Mouse (Mus musculus) activated CD4-positive, CD25-positive, alpha-beta regulatory T cell, adult 4 months (primary cell): ENCODE measurements around the gene Pou6f1. TPM values are rescaled to one million over a fixed set of nuclear protein-coding genes. Genes with fewer than 3 reads are reported as not detected.
"Not testable (repeated sequence)": the region's sequence is repeated elsewhere in the genome, so short reads cannot be mapped to it uniquely, and the experiment has no call there.

Source experiments
- ATAC-seq: one replicate; pipeline ENCODE4 v1.8.0; 2017
- polyA plus RNA-seq, 2 experiments: library from polyadenylated mRNA; unstranded; fragments of 100-300 nt; shearing (Covaris generic); gene quantifications; one replicate each; pipeline ENCODE4 v1.2.1; 2017

Pou6f1 gene
- polyA plus RNA-seq, 2 experiments from 2014 or later: 7.5 to 9.1 TPM

DNA sequence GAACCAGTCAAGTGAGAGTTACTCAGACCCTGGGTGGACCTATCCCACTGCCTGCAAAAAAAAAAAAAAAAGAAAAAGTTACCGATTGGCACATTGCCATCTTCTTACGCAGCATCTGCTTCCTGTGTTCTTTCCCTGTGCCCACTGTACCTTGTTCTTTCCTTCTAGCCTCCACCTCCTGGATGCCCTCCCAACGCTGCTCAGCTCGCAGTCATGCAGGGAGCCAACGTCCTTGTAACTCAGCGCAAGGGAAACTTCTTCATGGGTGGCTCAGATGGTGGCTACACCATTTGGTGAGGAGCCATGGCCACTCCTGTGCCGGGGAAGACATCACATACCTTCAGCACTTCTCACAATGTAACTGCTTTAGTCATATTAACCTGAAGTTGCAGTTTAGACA, 19.4 kb upstream of the Pou6f1 start:
- no peak for ATAC-seq

DNA sequence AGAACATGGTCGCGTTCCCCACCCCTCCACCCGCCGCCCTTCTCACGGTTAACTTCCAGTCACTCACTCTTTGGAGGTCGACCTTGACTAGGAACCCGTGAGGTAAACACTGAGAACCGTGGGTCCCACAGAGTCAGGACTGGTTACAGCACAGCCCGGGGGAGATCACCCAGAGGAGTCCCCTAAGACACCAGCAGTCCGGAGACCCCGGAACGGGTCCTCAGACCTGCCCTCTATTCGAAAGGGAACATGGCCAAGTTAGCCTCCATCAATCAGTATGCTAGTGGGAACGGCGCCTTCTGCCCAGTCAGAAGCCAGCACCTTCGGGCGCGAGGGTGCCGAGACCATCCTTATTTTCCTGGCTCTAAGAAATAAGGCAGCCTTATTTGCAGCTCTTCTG, 16.4 kb upstream of the Pou6f1 start:
- no peak for ATAC-seq

DNA sequence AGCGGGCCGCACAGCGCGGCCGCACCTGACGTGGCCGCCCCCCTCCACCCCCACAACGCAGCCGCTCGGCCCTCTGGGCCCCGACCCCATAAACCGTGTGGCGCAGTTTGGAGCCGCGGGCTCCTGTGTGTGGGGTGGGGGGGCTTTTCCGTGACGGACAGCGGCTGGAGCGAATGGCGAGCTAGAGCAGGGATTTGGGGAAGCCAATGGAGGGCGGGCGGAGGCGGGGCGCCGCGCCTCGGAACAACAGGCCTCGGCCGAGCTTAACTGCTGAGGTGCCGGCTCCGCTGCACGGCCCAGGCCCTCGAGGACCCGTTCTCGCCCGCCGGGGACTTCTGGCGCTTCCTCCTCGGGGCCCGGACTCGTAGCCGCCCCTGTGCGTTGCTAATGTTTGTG, 16.0 kb upstream of the Pou6f1 start:
- ATAC-seq: peak; percentile 37

DNA sequence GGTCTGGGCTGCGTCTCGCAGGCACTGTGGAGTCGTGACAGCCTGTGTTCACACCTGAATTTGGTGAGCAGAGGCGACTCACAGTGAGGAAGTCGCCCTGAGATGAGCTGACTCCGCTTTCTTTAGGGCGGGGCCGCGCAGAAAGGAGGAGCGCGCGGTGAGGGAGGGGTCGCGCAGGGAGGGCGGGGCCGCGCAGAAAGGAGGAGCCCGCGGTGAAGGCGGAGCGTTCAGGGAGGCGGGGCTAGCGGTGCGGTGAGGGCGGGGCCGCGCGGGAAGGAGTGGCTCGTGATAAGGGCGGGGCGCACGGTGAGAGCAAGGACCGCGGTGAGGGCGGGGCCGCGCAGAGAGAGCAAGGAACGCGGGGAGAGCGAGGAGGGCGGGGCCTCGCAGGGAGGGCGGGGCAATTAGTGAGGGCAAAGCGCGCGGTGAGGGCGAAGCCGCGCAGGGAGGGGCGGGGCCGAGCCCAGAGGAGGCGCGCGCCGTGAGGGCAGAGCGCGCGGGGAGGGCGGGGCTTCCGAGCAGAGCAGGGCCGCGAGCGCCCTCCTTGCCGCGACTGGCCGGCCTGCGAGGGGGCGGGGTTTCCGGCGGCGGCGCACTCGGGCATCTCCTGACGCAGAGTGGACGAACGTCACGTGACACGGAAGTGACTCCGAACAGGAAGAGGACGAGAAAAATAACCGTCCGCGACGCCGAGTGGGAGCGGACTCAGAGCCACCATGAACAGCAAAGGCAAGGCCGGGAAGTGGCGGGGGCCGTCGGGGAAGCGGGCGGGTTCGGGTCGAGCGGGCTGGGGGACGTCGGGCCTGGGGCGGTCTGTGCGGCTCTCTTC, 15.4 kb upstream of the Pou6f1 start, which contains the start of gene Dazap2:
TSS of gene Dazap2 (plus strand) at position 354 of the 829 bp plus-strand sequence.
- peak; percentile 68 for ATAC-seq

DNA sequence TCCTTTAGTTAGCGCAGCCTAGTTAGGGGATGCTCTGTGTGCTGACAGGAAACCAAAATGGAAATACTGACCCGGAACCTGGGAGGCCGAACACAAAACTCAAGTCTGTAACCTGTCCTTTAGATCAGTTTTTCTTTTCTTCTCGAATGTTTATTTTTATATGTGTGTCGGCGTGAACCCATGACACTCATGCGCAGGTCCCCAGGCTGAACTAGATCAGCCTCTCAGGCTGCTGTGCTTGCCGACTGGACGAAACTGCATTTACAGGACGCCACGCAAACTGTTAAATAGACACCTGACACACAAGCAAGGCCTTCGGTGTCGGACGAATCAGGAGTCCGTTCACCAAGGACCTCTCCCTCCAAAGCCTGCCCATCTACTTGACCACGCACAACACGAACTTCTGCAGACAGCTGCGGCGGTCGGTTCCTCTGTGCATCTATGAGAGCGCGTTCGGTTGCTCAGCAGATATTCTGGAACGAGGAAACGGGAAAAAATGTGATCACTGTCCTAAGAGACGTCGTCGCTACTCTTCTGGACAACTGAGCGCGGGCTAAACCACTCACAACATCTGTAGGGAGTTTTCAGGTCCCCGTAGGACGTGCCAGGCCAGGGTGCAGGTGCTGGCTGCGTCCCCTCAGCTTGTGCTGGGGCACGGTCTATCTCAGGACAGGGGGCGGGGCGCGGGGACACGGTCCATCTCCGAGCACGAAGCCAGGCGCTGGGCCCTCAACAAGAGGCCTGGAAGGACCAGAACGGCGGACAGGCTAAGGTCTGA, 14.6 kb upstream of the Pou6f1 start:
- peak; percentile 13 for ATAC-seq

DNA sequence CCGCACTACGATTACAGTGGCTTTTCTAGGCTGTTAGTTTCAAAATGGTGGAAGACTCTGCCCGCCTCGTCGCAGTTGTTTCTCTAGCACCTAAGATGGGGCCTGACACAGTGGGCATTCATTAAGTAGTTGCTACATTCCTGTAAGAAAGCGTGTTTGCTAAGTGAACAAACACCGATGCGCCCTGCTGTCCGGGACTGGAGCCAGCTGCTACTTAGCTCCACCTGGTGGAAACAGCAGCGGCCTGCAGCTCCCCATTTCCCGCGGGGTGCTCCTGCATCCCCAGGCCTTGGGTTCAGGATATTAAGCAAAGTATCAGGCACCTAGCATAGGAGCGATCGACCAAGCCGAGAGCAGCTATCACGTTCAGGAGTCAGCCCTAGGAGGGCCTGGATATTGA, 13.8 kb upstream of the Pou6f1 start:
- ATAC-seq: no peak

DNA sequence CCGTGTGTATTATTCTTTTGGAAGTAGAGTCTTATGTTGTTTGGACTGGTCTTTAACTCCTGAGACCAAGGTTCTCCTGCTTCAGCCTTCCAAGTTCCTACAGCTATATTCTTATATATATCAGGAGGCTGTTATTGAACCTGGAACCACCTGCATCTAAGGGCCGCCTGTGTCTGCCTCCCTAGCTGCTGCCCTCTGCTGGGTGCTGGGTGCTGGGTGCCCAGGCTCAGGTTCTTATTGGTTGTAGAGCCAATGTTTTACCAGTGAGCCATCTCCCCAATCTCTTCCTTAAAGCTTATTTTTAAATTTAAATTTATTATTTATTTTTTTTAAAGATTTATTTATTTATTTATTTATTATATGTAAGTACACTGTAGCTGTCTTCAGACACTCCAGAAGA, 12.6 kb upstream of the Pou6f1 start:
- no peak for ATAC-seq

DNA sequence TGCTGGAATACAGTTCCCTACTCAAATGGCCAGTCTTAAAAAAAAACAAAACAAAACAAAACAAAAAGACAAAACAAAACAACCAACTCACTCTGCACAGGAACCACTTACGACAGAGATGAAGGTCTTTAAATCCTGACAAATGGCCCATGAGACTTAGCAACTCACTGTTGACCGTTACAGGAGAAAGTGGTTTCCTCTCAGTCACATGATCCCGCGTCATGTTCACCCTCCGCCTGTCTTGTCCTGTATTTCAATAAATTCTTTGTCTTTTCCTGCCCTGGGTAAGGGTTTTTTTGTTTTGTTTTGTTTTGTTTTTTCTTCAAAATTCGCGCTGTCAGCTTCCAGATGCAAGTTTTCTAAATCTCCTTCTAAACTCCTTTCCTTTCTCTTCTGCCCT, 12.2 kb upstream of the Pou6f1 start:
- no peak for ATAC-seq

DNA sequence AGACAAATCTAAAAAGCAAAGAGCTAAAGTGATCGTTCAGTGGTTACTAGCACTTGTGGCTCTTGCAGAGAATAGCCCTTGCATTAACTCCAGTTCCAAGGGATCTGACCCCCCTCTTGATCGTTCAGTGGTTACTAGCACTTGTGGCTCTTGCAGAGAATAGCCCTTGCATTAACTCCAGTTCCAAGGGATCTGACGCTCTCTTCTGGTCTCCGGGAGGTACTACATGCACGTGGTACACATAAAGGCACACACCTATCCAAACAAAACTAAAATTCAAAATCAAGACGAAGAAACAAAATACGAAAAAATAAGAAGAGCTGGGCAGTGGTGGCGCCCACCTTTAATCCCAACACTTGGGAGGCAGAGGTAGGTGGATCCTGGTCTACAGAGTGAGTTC, 6.9 kb upstream of the Pou6f1 start:
- ATAC-seq: not testable (repeated sequence)

DNA sequence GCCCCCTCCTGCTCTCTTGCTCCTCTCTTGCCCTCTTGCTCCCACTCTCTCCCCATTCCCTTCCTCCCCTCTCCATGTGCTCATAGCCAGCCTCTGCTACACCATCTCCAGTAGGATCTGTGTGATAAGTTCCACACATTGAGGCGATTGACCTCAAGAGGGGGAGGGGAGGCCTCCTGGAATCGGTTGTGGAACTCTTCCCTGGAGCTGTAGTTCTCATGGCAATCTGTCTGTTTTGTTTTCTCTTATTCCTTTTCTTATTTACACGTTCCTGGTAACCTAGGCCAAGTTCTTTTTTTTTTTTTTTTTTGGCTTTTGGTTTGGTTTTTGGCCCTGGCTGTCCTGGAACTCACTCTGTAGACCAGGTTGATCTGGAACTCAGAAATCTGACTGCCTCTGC, 1.9 kb upstream of the Pou6f1 start:
- no peak for ATAC-seq

DNA sequence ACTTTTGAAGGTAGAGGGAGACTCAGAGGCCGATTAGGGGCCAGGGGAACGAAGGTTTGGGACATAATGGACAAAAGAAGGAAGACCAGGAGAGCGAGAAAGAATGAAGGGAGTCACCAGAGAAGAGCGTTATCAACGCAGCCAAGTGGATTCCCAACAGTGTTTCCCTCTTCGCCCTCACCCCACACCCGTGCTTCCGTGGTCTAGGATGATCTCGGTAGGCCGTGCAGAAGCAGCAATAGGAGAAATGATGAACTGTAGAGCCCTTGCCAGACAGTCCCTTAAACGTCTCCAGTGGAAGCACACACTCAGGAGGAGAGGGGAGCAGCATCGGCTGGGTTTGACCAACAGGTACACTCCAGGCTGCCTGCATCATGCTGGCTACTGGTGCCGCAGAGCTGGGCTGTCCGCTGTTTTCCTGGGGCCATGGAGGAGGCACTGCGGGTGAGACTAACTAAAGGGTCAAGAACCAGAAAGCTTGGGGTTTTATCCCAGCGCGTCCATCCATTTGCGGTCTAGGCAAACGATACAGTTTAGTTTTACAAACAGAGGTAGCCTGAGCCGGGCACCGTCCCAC, 1.0 kb upstream of the Pou6f1 start:
- no peak for ATAC-seq

DNA sequence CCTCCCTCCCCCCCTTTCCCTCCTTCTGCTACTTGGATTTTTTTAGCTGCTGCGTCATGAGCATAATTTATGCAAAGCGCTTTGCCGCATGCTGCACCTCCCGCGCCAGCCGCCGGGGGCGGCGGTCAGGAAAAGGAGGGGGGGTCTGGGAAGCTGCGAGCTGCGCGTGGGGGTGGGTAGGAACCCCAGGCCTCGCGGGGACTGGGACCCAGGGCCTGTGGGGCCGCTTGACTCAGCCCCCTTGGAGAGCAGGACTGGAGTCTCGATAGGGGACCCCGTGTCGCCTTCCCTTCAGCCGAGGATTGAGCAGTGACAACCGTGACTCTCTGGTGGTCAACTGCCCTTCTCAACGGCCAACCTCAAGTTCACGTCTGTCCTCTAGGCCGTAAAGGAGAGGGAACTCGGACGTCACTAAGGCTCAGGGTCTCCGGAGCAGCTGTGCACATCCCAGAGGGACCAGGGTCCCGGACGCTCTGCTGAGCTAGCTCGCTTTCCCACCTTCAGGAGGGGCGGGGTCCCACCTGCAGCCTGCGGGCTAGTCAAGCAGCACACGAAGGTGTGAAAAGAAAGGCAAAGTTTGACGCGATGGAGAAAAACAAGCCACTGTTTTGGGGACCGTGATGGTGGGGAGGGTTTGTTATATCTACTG, 387 bp upstream of the Pou6f1 start:
- peak; percentile 65 for ATAC-seq

DNA sequence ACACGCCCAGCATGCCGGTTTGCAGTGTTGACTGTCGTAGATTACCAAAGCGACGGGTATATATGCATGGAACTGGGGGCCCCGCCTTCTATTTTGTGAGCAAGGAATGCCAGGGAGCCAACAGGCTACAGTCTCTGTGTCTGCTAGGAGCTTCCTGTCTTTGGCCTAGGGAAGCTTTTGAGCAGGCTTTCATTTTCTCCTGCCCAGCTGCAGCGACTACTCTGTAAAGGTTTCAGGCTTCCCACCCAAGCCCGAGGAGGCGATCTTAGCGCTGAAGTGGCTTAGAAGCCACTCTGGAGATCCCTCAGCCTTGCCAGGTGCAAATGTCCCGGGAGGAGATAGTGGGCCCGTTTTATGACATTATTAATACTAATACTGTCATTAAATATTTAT, 905 bp downstream of the Pou6f1 start:
- ATAC-seq: peak; percentile 43

DNA sequence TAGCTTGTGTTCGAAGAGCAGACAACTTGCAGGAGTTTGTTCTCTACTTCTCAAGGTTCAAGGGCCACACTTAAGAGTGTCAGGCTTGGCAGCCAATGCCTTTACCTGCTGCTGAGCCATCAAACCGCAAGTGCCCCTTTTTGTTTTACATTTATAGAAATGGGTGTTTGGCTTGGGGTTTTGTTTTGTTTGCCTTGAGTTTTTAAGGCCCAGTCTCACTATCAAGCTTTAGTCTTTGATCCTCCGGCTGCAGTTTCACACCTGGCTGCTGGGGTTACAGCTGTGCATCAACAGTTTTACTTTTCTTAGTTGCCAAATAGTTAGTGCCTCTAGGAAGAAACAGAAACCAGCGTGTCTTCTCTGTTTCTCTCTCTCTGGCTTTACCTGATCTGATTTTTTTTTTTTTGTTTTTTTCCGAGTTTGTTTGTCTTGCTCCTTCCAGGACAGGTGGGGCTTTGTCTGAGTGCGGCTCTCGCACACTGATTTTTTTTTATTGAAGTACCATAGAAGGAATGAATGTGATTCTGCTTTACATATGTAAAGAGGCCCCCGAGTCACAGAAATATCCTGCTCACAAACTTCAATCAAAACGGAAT, 1.4 kb downstream of the Pou6f1 start:
- ATAC-seq: peak; percentile 48

DNA sequence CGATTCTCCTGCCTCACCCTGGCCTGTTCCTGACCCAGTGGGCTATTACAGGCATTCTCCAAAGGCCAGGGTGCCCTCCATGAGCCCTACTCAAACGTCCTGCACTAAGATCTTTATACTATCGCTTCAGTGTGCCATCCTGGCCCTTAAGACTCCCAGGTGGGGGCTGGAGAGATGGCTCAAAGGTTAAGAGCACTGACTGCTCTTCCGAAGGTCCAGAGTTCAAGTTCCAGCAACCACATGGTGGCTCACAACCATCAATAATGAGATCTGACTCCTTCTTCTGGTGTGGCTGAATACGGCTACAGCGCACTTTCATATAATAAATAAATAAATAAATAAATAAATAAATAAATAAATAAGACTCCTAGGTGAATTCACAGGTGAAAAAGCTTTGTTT, 7.0 kb downstream of the Pou6f1 start:
- ATAC-seq: no peak

DNA sequence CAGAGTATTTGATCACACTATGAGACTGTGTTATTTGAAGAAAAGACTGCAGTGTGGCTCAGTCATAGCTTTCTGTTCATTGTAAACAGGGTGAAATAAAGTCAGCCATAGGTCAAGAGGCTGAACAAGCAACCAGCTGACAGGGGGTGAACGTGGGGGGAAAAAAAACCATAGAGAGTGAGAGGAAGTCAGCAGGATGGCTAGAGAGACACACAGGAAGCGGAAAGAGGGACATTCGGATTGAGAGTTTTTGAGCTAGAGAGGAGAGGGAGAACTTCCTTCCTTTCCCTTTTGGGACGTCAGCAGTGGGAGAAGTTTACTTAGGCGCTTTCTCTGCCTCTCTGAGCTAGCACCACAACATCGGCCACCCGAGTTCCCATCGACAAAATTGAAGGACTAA, 9.3 kb downstream of the Pou6f1 start:
- no peak for ATAC-seq

DNA sequence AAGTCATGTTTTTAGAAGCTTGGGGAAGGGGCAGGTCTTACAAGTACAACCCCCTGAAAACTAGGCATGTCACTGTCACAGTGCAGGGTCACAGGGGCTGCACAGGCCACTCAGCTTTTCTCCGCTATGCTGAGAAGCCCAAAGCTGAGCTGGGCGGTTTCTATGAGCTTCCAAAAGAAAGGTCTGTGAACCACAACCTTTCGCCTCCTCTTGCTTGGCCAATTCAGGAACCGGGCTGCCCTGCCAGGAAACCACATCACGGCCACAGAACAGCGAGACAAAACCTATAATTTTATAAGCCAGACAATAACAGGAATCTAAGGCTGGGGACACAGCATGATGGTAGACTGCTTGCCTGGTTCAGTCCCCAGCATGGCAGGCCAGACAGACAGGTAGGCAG, 11.5 kb downstream of the Pou6f1 start:
- ATAC-seq: no peak

DNA sequence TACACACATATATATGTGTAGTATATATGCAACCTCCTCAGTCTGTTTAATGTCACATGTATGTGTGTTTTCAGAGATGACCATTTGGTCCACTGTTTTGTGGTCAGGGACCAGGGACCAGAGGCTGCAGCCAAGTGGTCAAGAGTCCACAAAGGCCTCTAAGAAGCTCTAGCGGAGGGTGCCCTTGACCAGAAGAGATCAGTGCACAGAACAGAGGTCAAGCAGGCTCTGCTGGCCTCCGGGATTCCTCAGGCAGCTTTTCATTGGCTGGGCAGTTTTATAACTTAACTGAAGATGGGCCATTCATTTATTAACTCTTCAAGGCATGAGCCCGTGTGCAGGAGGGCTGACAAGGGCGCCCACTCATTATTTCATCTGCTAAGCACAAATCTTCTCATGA, 12.6 kb downstream of the Pou6f1 start:
- no peak for ATAC-seq

DNA sequence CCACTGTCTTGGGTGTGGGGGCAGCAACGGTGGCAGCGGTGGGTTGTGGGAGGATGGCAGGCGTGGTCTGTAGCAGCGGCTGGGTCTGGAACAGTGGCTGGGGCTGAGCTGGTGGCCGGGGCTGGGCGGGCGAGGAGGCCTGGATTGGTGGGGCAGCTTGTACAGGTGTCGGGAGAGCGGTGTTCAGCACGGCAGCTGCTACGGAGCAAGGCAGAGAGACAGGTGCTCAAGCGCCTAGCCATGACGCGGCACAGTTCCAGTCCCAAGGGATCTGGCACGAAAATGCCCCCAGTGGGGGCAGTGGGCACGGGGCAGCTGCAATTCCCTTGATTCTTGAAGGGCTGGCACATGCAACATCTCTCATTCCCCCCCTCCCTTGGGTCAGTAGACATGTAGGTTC, 13.9 kb downstream of the Pou6f1 start:
- ATAC-seq: no peak

DNA sequence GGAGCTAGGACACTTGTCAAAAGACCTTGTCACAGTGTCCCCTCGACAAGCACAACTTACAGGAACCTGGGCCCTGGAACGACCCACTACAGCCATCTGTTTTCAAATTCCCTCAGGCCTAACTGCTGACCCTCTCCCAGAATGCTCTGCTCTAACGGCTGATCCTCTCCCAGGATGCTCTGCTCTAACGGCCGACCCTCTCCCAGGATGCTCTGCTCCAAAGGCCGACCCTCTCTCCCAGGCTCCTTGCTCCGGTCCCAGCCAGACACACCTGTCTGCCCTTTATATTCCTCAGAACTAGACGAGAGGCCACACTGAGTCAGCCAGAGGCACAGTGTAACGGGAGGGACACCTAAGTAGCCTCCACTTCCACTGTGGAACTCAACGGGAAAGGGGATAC, 19.7 kb downstream of the Pou6f1 start:
- no peak for ATAC-seq

DNA sequence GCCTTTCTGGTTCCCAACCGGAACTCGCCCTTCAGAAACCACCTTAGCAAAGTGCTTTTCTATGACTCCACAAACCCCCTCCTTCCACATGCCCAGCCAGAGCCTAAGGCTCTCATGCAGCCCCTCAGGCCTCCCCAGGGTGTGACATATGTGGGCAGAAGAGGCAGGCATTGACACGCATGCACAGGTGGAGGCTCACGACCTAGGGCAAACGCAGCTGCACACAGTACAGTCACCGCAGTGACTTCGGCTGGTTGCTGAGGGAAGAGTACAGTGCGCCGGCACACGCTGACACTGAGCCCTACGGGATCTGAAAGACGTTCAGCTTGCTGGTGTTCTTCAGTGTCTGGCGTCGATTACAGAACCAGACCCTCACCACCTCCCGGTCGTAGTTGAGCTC, 21.8 kb downstream of the Pou6f1 start:
- ATAC-seq: no peak

DNA sequence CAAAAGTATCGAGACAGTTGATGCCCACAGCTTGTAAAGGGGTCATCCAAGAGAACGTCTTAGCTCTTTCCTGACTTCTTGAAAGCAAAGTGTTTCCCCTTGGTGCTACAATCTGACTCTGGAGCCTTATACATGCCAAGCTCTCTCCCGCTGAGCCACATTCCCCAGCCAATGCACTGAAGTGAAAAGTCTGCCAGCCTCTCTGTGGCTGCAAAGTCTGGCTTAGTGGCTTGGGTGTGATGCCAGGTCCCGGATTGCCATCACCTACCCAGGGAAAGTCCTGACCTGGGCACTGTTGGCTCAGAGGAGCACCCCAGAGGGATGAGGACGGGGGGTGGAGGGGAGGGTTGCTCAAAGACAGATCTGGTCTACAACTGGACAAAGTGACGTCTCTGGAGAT, 23.0 kb downstream of the Pou6f1 start:
- no peak for ATAC-seq

DNA sequence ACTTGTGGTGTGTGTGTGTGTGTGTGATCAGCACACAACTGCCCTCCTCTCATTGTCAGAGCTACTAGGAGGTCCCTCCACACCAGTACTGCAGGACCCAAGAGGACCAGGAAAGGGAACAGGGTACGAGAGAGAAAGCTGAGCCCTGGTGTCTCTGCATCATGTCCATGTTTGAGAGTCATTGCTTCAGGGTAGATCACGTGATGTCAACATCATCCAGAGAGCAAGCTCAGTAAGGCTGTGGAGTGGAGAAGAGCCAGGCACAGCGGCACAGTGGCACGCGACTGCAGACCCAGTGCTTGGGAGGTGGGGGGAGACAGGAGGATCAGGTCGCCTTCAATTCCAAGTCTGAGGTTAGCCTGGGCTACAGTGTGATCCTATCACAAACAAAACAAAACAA, 23.4 kb downstream of the Pou6f1 start:
- no peak for ATAC-seq
